Mouse (Mus musculus) R1 (cell line): ENCODE results near the gene Msi2.

Source experiments
- DNase-seq: peaks from one replicate; pipeline ENCODE4 v3.0.0-alpha.2; 2018; ENCODE audit warnings: low read depth, low spot score

Msi2 gene

GRCm38 (mm10) chr11:88515736-88516583 lies 202.4 kb downstream of the Msi2 start:
- peak; percentile 45 for DNase-seq

GRCm38 (mm10) chr11:88515267-88515666 lies 203.0 kb downstream of the Msi2 start:
- no peak for DNase-seq

- DNase-seq: no peak
These were observed 204.0 kb downstream of the Msi2 start for GRCm38 (mm10) chr11:88514151-88514926.

GRCm38 (mm10) chr11:88512580-88512979 lies 205.7 kb downstream of the Msi2 start:
- peak; percentile 87 for DNase-seq

GRCm38 (mm10) chr11:88510282-88510850 lies 207.9 kb downstream of the Msi2 start:
- DNase-seq: no peak

- DNase-seq: no peak
These were observed 208.8 kb downstream of the Msi2 start for GRCm38 (mm10) chr11:88509464-88509863.

- no peak for DNase-seq
These were observed 210.2 kb downstream of the Msi2 start for GRCm38 (mm10) chr11:88508133-88508532.

- no peak for DNase-seq
These were observed 211.5 kb downstream of the Msi2 start for GRCm38 (mm10) chr11:88506544-88507419.

- DNase-seq: no peak
These were observed 212.2 kb downstream of the Msi2 start for GRCm38 (mm10) chr11:88506109-88506508.

GRCm38 (mm10) chr11:88502566-88502965 lies 215.7 kb downstream of the Msi2 start:
- DNase-seq: no peak

GRCm38 (mm10) chr11:88498491-88498890 lies 219.8 kb downstream of the Msi2 start:
- peak; percentile 88 for DNase-seq

- DNase-seq: no peak
These were observed 221.9 kb downstream of the Msi2 start for GRCm38 (mm10) chr11:88496460-88496859.

- no peak for DNase-seq
These were observed 222.6 kb downstream of the Msi2 start for GRCm38 (mm10) chr11:88495759-88496158.

- DNase-seq: no peak
These were observed 223.3 kb downstream of the Msi2 start for GRCm38 (mm10) chr11:88495018-88495417.

- DNase-seq: no peak
These were observed 224.3 kb downstream of the Msi2 start for GRCm38 (mm10) chr11:88493795-88494559.

GRCm38 (mm10) chr11:88492585-88492984 lies 225.7 kb downstream of the Msi2 start:
- DNase-seq: no peak

- DNase-seq: no peak
These were observed 228.3 kb downstream of the Msi2 start for GRCm38 (mm10) chr11:88489985-88490384.

GRCm38 (mm10) chr11:88488941-88489724 lies 229.2 kb downstream of the Msi2 start:
- DNase-seq: no peak

- DNase-seq: no peak
These were observed 230.0 kb downstream of the Msi2 start for GRCm38 (mm10) chr11:88488175-88488940.
